Mouse (Mus musculus) pancreas, adult 10 weeks (tissue): Measurements from ENCODE around the gene Zfp511. TPM values are rescaled to one million over a fixed set of nuclear protein-coding genes. Genes with fewer than 3 reads are reported as not detected.

Experiments
- polyA plus RNA-seq: library from polyadenylated mRNA; stranded (reverse); fragments of 350-450 nt; fragmentation: Illumina TruSeq; extraction: RNeasy Lipid Tissue Mini Kit (QIAGEN cat#74804); gene quantifications from one replicate; pipeline ENCODE4 v1.2.3, GENCODE M21; 2015; ENCODE audit warnings: low read depth, low replicate concordance; ENCODE audit not compliant: insufficient read depth

The Zfp511 gene
- 14.4 TPM for polyA plus RNA-seq

DNA sequence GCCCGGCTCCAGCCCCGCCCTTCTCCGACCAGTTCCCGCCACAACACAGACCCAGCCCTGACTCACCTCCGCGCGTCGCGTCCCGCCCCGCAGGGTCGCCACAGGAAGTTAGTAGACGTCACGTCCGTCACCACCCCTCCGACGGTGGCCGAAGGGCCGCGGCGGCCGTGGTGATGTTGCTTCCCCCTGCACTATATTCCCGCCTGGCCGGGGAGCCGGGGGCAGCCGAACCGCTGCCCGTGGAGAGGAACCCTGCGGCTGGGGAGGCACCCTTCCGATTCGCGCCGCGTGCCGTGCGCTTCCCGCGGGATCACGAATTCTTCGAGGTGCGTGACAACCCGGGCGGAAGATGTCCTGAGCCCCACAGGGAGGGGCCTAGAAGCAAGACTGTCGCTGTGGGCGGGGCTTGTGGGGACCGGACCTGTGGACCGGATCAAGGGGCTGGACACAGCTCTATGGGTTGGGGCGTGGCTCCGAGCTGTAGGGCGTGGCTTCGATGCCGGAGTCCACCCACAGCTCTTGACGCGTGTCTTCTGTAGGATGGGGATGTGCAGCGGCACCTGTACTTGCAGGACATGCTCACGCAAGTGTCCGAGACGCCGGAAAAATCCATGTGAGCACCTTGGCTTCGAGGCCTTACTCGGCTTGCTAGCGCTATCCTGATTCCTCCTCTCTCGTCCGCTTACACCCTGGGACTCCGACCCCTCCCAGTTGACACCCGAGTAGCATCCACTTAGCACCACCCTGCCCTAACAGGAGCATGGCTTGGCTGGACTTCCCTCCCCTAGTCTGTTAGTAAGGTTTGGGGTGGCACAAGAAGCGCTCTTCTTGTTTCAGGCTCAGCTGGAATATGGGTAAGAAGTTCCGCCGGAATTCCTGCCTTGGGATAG lies at the start of gene Zfp511, which contains the start of gene Tubgcp2:
Gene Zfp511, plus strand, starts transcription at position 111 of the 890 bp plus-strand sequence.
Gene Tubgcp2, minus strand, starts transcription at position 389 of the 890 bp plus-strand sequence.

DNA sequence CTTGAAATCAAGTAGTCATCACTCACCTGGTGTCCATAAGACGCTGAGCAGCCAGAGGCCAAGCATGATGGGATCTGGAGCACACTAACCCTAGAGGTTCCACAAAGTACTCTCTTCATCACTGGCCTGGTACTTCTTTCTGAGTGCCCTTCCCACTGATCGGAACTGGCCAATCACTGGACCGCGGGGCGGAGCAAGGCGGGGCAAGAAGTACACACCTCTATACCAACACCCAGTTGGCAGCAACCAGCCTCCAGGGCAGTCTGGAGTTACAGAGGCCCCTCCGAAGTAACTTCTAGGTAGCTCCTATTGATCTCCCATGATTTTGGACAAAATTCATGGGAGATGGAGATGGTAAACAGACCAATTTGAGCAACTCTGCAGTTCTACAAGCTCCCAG lies 43.8 kb upstream of the Zfp511 start, which contains the start of gene Adam8:
Gene Adam8, minus strand, starts transcription at position 157 of the 400 bp plus-strand sequence.

DNA sequence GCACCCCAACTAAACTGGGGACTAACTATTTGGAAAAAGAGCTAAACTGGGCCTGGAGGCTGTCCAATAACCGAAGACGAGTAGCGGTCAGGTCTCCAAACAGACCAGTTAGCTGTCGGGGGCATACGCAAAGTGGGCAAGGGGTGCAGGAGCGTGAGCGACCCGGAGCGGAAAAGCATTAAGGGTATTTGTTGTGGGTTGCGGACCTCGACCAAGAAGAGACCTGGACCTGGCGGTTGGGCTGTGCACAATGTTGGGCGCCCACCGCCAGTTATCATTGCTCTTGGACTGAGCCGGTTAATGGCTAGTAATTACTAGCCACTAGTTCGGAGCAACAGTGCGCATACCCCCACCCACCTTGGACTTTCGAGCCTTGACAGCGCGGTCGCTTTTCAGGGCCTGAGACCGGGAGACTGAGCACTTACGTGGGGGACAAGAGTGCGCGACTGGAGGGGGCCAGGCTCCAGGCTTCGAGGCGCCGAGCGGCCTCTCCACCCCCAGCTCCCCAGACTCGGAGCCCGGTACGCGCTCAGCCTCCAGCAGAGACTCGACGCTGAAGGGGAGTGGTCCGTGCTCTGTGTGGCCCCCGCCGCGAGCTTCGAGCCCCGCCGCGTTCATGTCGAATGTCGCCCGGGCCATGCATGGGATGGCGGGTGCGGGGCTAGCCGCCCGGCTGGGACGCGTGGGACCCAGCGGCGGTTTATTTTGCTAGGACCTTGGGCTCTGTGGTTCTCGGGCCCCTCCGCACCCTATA lies 12.3 kb downstream of the Zfp511 start, which contains the start of gene Msx3:
Gene Msx3, minus strand, starts transcription at position 729 of the 754 bp plus-strand sequence.

DNA sequence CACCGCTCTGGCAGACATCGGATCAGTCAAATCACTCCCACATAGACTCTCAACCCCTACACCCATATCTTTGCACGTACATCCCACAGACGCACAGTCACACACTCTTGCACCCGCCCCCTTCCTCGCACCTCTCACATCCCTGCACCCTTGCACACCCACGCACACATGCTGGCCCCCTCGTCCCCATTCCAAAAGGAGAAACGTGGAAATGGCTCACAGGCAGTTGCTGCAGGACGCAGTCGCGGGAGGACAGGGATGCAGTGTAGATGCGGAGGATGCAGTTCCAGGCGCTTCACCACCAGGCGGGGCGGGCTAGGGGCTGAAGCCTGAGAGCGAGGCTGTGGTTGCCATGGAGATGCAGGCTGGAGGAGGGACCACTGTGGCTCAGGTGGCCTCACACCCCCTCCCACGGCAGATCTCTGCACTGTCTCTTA lies 46.1 kb downstream of the Zfp511 start, which contains the start of gene Caly:
Gene Caly, minus strand, starts transcription at position 307 of the 437 bp plus-strand sequence.

Other genes with a start within 250 kb of the Zfp511 start
- not detected for gene Adgra1, start 202.2 kb upstream of the Zfp511 start, polyA plus RNA-seq
- gene Kndc1, start 141.7 kb upstream of the Zfp511 start, polyA plus RNA-seq: 0.31 TPM
- not detected for gene Utf1, start 92.6 kb upstream of the Zfp511 start, polyA plus RNA-seq
- gene 6430531B16Rik, start 57.6 kb upstream of the Zfp511 start, polyA plus RNA-seq: not detected
- 0.85 TPM for gene Adam8, start 43.8 kb upstream of the Zfp511 start, polyA plus RNA-seq
- gene Tubgcp2, start 278 bp downstream of the Zfp511 start, polyA plus RNA-seq: 4.0 TPM
- not detected for gene Msx3, start 12.7 kb downstream of the Zfp511 start, polyA plus RNA-seq
- not detected for gene Caly, start 46.2 kb downstream of the Zfp511 start, polyA plus RNA-seq
- not detected for gene Prap1, start 57.0 kb downstream of the Zfp511 start, polyA plus RNA-seq
- gene Fuom, start 66.0 kb downstream of the Zfp511 start, polyA plus RNA-seq: 41.4 TPM
- 3.7 TPM for gene Paox, start 79.4 kb downstream of the Zfp511 start, polyA plus RNA-seq
- 20.1 TPM for gene Echs1, start 80.1 kb downstream of the Zfp511 start, polyA plus RNA-seq
- 4.7 TPM for gene Mtg1, start 101.2 kb downstream of the Zfp511 start, polyA plus RNA-seq
- 0.39 TPM for gene Sprn, start 118.5 kb downstream of the Zfp511 start, polyA plus RNA-seq
- gene Olfr522, start 128.4 kb downstream of the Zfp511 start, polyA plus RNA-seq: not detected
- not detected for gene Olfr523, start 136.8 kb downstream of the Zfp511 start, polyA plus RNA-seq
- gene Olfr524, start 169.6 kb downstream of the Zfp511 start, polyA plus RNA-seq: not detected
- gene Cd163l1, start 181.9 kb downstream of the Zfp511 start, polyA plus RNA-seq: not detected
- gene 5830411N06Rik, start 210.9 kb downstream of the Zfp511 start, polyA plus RNA-seq: not detected